Mouse (Mus musculus) erythroblast, adult 5-6 weeks (primary cell): ENCODE measurements at regions not wholly inside any gene's neighbourhood (a gene's known extent, or its start where the extent isn't known, plus 50 kb on each side); places are given as distances from the start of the nearest gene placed in this dataset.
"Not testable (repeated sequence)": the region's sequence is repeated elsewhere in the genome, so short reads cannot be mapped to it uniquely, and the experiment has no call there.

Experiments
- ATAC-seq: replicated peaks from 2 replicates; pipeline ENCODE4 v1.8.0; 2016; ENCODE audit warnings: moderate number of reproducible peaks, mild to moderate bottlenecking, moderate TSS enrichment, inconsistent platforms; ENCODE audit not compliant: poor library complexity, low FRiP score, severe bottlenecking

GRCm38 (mm10) chr5:133020116-133020515 lies 477.0 kb upstream of the Auts2 start:
- ATAC-seq, result no peak

GRCm38 (mm10) chr5:133010624-133011575 lies 467.8 kb upstream of the Auts2 start:
- ATAC-seq, result no peak

GRCm38 (mm10) chr5:132982866-132983265 lies 439.7 kb upstream of the Auts2 start:
- ATAC-seq, result no peak

GRCm38 (mm10) chr5:132979013-132979412 lies 435.9 kb upstream of the Auts2 start:
- no peak for ATAC-seq

- ATAC-seq, result no peak
Observed at GRCm38 (mm10) chr5:132975303-132975932, 432.3 kb upstream of the Auts2 start.

GRCm38 (mm10) chr5:132974876-132975275 lies 431.7 kb upstream of the Auts2 start:
- ATAC-seq, result no peak

GRCm38 (mm10) chr5:132971046-132971445 lies 427.9 kb upstream of the Auts2 start:
- no peak for ATAC-seq

- ATAC-seq, result no peak
Observed at GRCm38 (mm10) chr5:132969376-132969775, 426.2 kb upstream of the Auts2 start.

- ATAC-seq, result no peak
Observed at GRCm38 (mm10) chr5:132959901-132960300, 416.8 kb upstream of the Auts2 start.

- no peak for ATAC-seq
Observed at GRCm38 (mm10) chr5:132956184-132956583, 413.0 kb upstream of the Auts2 start.

- ATAC-seq, result no peak
Observed at GRCm38 (mm10) chr5:132955051-132955450, 411.9 kb upstream of the Auts2 start.

GRCm38 (mm10) chr5:132933439-132933980 lies 390.4 kb upstream of the Auts2 start:
- ATAC-seq, result no peak

GRCm38 (mm10) chr5:132929955-132930354 lies 386.8 kb upstream of the Auts2 start:
- ATAC-seq, result not testable (repeated sequence)

GRCm38 (mm10) chr5:132923365-132923764 lies 380.2 kb upstream of the Auts2 start:
- no peak for ATAC-seq

- ATAC-seq, result no peak
Observed at GRCm38 (mm10) chr5:132909056-132909455, 365.9 kb upstream of the Auts2 start.

GRCm38 (mm10) chr5:132908220-132908619 lies 365.1 kb upstream of the Auts2 start:
- no peak for ATAC-seq

- ATAC-seq, result no peak
Observed at GRCm38 (mm10) chr5:132892591-132892990, 349.4 kb upstream of the Auts2 start.

- ATAC-seq, result no peak
Observed at GRCm38 (mm10) chr5:132884130-132884529, 341.0 kb upstream of the Auts2 start.

GRCm38 (mm10) chr5:132882291-132882690 lies 339.1 kb upstream of the Auts2 start:
- no peak for ATAC-seq

GRCm38 (mm10) chr5:132881170-132881569 lies 338.0 kb upstream of the Auts2 start:
- ATAC-seq, result no peak

- no peak for ATAC-seq
Observed at GRCm38 (mm10) chr5:132876336-132876840, 333.2 kb upstream of the Auts2 start.
